Mouse (Mus musculus): ENCODE data around the gene Trim28.

DNA sequence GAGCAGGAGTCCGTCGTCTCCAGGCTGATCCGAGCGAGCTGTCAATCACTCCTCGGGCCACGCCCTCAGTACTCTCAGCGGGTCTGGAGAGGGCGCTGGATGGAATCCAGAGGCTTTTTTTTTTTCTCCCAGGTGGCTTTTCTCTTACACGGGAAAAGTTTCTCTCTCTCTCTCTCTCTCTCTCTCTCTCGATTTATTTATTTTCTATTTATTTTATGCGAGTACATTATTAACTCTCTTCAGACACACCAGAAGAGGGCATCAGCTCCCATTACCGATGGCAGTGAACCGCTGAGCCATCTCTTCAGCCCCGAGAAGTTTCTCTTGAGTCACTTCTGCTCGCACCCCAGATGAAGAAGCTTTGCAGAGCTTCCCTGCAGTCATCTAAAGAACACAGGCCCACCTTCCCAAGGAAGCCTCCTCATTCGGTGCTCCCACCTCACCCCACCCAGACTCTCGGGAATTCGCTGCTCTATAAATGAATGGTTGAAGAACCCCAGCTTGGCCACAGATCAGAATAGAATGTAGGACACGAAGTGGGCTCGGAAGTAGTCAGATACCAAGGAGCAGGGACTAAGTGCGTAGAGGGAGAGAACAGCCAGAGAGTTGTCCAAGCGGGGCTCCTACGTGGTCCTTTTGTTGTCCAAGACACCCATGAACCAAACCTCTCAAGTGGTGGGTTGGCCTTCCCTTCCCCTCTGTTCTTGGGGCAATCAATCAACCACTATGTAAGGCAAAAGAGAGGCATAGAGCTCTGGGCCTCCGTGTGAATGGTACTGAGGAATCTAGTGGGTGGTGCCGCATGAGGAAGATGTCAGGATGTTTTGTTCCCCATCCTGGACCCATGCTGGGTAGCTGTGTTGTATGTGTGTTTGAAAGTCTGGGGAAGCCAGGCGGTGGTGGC, 11.3 kb downstream of the Trim28 start, which contains the start of gene Zbtb45:
- TF ChIP-seq POLR2A (IDR thresholded peaks at IDR 0.05; ENCODE audit: control insufficient read depth, low read depth, low read length) (no peak), CTCF (IDR thresholded peaks at IDR 0.05; ENCODE audit: control insufficient read depth, insufficient read depth, insufficient replicate concordance, low read depth, low read length) (no peak)

Measured in testis, adult 2 months (tissue).